Mouse (Mus musculus) stomach, postnatal 0 days (tissue): ENCODE results near the gene Gda.

Experiments
- CTCF ChIP-seq: IDR thresholded peaks from 2 replicates; pipeline ENCODE4 v1.5.1; 2016; ENCODE audit warnings: antibody characterized with exemption, low read depth, mild to moderate bottlenecking, moderate library complexity
- EP300 ChIP-seq: optimal IDR thresholded peaks from 2 replicates; pipeline ENCODE3; 2016; ENCODE audit warnings: antibody characterized with exemption

GRCm38 (mm10) chr19:21381696-21382095, 91.5 kb downstream of the Gda start:
- TF ChIP-seq CTCF, result no peak
- no peak for TF ChIP-seq EP300
